Mouse (Mus musculus): ENCODE results near the gene Slc9a6. TPM values are rescaled to one million over a fixed set of nuclear protein-coding genes. Genes with fewer than 3 reads are reported as not detected.

Gene Slc9a6
- total and polyA plus RNA-seq, 3 experiments = 11.4 to 12.6 TPM; not detected in 1

DNA sequence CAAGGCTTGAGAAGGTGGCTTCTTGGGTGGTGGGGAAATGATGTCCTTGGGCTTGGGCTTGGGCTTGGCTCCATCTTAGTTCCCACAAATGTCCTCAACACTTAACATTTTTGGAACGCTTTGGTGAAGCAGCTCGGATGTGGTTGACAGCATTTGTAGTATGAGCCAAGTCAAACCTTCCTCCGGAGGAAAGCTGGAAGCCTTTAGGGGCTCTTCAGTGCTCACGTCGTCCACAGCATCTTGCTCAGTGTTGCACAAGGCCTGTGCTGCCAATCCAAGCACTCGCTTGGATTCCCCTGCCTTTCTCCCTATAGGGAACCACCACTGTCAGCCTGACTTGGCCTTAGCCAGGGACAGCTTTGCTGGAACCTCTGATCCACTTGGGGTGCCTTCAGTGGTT, 66.0 kb downstream of the Slc9a6 start:
- Histone ChIP-seq H3K36me3 (ENCODE audit: control insufficient read depth in 1 of 2, insufficient read depth in 2 of 2, low read length in 2 of 2) (no peaks in the 10 kb centered on the region), H3K27me3 (ENCODE audit: control insufficient read depth in 1 of 2, insufficient read depth in 2 of 2, low read length in 2 of 2) (no peaks in the 10 kb centered on the region; a peak in 1 of 4 replicates), H3K79me2 (ENCODE audit: control insufficient read depth, insufficient read depth, low read length, poor library complexity) (no peaks in the 10 kb centered on the region), H3K9ac (ENCODE audit: control insufficient read depth, low read depth, low read length, poor library complexity, severe bottlenecking) (no peak overlapping the region), H3K4me3 (ENCODE audit: control insufficient read depth in 1 of 2, insufficient read depth in 1 of 2, low read depth in 2 of 2, low read length in 2 of 2) (no peak overlapping the region), H3K4me1 (ENCODE audit: control insufficient read depth in 1 of 2, insufficient read depth in 2 of 2, low read length in 2 of 2) (no peaks in the 10 kb centered on the region), H3K27ac (ENCODE audit: control insufficient read depth, low read depth, low read length) (no peak overlapping the region), H3K9me3 (replicated peaks; ENCODE audit: insufficient read depth, low read length) (no peaks in the 10 kb centered on the region)
- no peak for DNase-seq (ENCODE audit: low read depth, low spot score)
- TF ChIP-seq CHD1 (IDR thresholded peaks at IDR 0.05; ENCODE audit: low read depth, low read length) (no peak), MYC (IDR thresholded peaks at IDR 0.05; ENCODE audit: low read depth, low read length) (no peak), NELFE (IDR thresholded peaks at IDR 0.05; ENCODE audit: low read depth, low read length) (no peak), CHD2 (IDR thresholded peaks at IDR 0.05; ENCODE audit: low read length) (no peak), MAZ (IDR thresholded peaks at IDR 0.05; ENCODE audit: low read depth, low read length) (no peak), GATA1 (IDR thresholded peaks at IDR 0.05; ENCODE audit: low read depth, low read length) (no peak), SMC3 (IDR thresholded peaks at IDR 0.05; ENCODE audit: low read depth, low read length) (no peak), TBP (IDR thresholded peaks at IDR 0.05; ENCODE audit: low read depth, low read length) (no peak), ZKSCAN1 (IDR thresholded peaks at IDR 0.05; ENCODE audit: low read depth, low read length) (no peak), ZMIZ1 (IDR thresholded peaks at IDR 0.05; ENCODE audit: low read depth, low read length) (no peak), SIN3A (IDR thresholded peaks at IDR 0.05; ENCODE audit: low read length) (no peak), E2F4 (IDR thresholded peaks at IDR 0.05; ENCODE audit: borderline replicate concordance, low read depth, low read length) (no peak), GABPA (IDR thresholded peaks at IDR 0.05; ENCODE audit: low read depth, low read length) (no peak)

DNA sequence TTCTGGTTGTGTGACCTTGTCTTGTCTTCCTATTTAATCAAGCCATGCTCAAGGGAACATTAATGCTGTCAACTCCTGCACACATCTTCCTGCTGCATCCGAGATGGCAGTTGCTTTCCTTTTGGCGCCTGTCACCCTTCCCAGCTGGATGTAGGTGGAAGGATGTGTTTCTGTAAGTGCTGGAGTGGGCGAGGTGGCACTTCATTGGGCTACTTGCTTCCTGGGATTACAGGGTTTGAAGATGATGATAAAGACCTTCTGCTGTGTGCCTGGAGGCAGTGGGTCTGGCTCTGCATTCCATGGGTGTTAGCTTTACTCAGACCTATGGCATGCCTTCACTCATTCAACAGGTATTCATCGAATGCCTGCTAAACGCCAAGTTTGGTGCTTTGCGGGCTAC, 68.2 kb downstream of the Slc9a6 start:
- TF ChIP-seq SMC3 (IDR thresholded peaks at IDR 0.05; ENCODE audit: low read depth, low read length) = no peak
- TF ChIP-seq POLR2AphosphoS2 (IDR thresholded peaks at IDR 0.05; ENCODE audit: low read length) = no peak
- TF ChIP-seq EP300 (IDR thresholded peaks at IDR 0.05; ENCODE audit: low read depth in 1 of 2, low read length in 2 of 2) = no peak
- TF ChIP-seq E2F4 (IDR thresholded peaks at IDR 0.05; ENCODE audit: borderline replicate concordance, low read depth, low read length) = no peak
- TF ChIP-seq MAFK (IDR thresholded peaks at IDR 0.05; ENCODE audit: borderline replicate concordance, low read depth, low read length) = no peak
- no peak for TF ChIP-seq GATA1 (IDR thresholded peaks at IDR 0.05; ENCODE audit: low read depth, low read length)
- TF ChIP-seq NRF1 (IDR thresholded peaks at IDR 0.05; ENCODE audit: insufficient read depth, low read depth, low read length, poor library complexity, severe bottlenecking) = no peak
- no peak for TF ChIP-seq ZC3H11A (IDR thresholded peaks at IDR 0.05; ENCODE audit: low read depth, low read length)
- TF ChIP-seq RCOR1 (IDR thresholded peaks at IDR 0.05; ENCODE audit: low read depth, low read length) = no peak
- TF ChIP-seq GABPA (IDR thresholded peaks at IDR 0.05; ENCODE audit: low read depth, low read length) = no peak
- TF ChIP-seq MYC (IDR thresholded peaks at IDR 0.05; ENCODE audit: low read depth, low read length) = no peak
- TF ChIP-seq MAZ (IDR thresholded peaks at IDR 0.05; ENCODE audit: low read depth, low read length) = no peak
- no peak for TF ChIP-seq MYB (IDR thresholded peaks at IDR 0.05; ENCODE audit: low read depth, low read length)
- TF ChIP-seq POLR2AphosphoS5 (IDR thresholded peaks at IDR 0.05; ENCODE audit: borderline replicate concordance, low read depth, low read length) = no peak
- TF ChIP-seq NELFE (IDR thresholded peaks at IDR 0.05; ENCODE audit: low read depth, low read length) = no peak
- TF ChIP-seq JUND (IDR thresholded peaks at IDR 0.05; ENCODE audit: low read depth, low read length) = no peak
- TF ChIP-seq BHLHE40 (IDR thresholded peaks at IDR 0.05; ENCODE audit: borderline replicate concordance, low read depth, low read length) = no peak
- no peak for TF ChIP-seq UBTF (IDR thresholded peaks at IDR 0.05; ENCODE audit: borderline replicate concordance, insufficient read depth, low read depth, low read length)
- no peak for TF ChIP-seq KAT2A (conservative IDR thresholded peaks at IDR 0.05; ENCODE audit: low read depth, low read length)

More for the DNA sequence above, 68.2 kb downstream of the Slc9a6 start:
- Histone ChIP-seq H3K4me1 (ENCODE audit: control insufficient read depth in 1 of 2, insufficient read depth in 2 of 2, low read length in 2 of 2) (no peaks in the 10 kb centered on the region), H3K36me3 (ENCODE audit: control insufficient read depth in 1 of 2, insufficient read depth in 2 of 2, low read length in 2 of 2) (no peaks in the 10 kb centered on the region), H3K9me3 (replicated peaks; ENCODE audit: insufficient read depth, low read length) (no peaks in the 10 kb centered on the region), H3K27ac (ENCODE audit: control insufficient read depth, low read depth, low read length) (no peak overlapping the region), H3K4me3 (ENCODE audit: control insufficient read depth in 1 of 2, insufficient read depth in 1 of 2, low read depth in 2 of 2, low read length in 2 of 2) (no peak overlapping the region), H3K79me2 (ENCODE audit: control insufficient read depth, insufficient read depth, low read length, poor library complexity) (no peaks in the 10 kb centered on the region), H3K27me3 (ENCODE audit: control insufficient read depth in 1 of 2, insufficient read depth in 2 of 2, low read length in 2 of 2) (no peaks in the 10 kb centered on the region; a peak in 1 of 4 replicates), H3K9ac (ENCODE audit: control insufficient read depth, low read depth, low read length, poor library complexity, severe bottlenecking) (no peak overlapping the region)
- no peak for DNase-seq (ENCODE audit: low read depth, low spot score)
